Mouse (Mus musculus) thymus, postnatal 4 days (tissue): ENCODE measurements at regions not wholly inside any gene's neighbourhood (a gene's known extent, or its start where the extent isn't known, plus 50 kb on each side); places are given as distances from the start of the nearest gene placed in this dataset.
"Not testable (repeated sequence)": the region's sequence is repeated elsewhere in the genome, so short reads cannot be mapped to it uniquely, and the experiment has no call there.

ENCODE experiments used
- DNase-seq: peaks from one replicate; pipeline ENCODE4 v3.0.0; 2021

GRCm38 (mm10) chr3:39814814-39815213, 716.3 kb upstream of the Intu start:
- peak; percentile 48 for DNase-seq

DNA sequence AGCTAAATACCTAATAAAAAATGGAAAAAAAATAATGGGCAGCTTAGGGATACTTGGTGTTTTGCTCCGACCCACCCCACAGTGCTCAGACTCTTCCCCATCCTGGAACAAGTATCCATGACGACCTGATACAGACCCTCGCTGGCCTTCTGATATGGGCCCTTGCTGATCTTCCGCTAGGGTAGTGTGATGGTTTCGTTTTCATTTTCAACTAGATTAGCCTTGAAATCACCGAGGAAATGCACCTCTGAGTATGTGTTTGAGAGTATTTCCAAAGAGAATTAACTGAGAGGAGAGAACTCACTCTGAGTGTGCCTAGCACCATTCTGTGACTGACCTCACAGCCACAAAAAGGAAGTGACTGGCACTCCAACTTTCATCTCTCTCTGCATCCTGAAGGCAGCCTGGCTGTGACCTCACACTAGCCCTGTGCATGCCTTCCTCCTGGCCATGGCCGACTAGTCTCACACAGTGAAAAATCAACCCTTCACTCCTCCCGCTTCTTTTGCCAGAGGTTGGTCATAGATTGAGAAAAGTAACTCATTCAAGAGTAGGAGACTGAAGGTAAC, 700.5 kb upstream of the Intu start:
- DNase-seq: no peak

DNA sequence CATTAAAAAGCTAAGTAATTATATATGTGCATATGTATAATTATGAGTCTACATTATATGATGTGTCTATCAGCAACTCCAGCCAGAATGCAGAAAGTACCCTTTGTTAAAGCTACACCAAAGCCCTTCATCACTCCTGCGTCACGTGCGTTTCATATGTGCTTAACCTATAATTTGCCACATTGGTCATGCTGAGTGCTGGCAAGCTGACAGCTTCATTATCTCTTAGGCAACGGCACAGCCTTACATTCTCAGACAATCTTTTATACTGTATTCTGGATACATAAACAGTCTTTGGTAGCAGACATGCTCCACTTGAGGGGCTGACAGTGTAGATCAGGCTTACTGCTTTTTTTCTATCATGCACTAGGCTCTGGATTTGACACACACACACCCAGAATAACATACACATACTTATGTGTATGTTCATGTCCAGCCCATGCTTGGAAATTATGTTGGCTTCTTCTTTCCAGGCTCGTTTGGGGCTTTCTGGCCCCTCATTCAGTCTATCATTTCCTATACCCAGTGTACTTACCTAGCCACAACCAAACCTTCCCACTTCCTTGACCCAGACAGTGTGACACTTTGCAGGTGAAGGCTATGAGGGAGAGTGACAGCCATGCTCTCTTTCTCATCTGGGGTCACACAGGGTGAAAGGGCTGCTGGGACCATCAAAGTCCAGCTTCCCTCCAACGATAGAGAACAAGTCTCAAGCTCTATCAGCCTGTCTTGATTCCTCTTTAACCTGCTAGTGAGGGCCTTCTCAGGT, 692.5 kb upstream of the Intu start:
- DNase-seq: no peak

- no peak for DNase-seq
These were observed 690.1 kb upstream of the Intu start for GRCm38 (mm10) chr3:39840946-39841345.

GRCm38 (mm10) chr3:39845123-39845522, 686.0 kb upstream of the Intu start:
- DNase-seq: no peak

DNA sequence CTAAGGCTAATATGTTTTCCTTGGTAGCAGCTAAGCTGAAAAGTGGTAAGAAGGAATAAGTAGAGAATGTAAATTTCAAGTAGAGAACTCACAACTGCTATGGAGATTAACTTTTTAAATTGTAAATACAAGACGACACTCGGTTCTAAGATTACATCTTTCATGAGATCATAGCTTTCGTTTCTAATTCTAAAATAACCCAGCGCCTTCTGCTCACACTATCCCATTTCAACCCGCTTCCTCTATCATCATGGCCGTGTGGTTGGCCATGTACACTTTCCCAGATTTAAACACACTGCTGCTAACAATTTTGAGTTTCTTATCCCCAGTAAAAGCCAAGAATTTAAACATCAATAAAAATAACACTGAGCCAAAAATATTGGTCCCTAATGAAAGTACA, 682.3 kb upstream of the Intu start:
- no peak for DNase-seq

DNA sequence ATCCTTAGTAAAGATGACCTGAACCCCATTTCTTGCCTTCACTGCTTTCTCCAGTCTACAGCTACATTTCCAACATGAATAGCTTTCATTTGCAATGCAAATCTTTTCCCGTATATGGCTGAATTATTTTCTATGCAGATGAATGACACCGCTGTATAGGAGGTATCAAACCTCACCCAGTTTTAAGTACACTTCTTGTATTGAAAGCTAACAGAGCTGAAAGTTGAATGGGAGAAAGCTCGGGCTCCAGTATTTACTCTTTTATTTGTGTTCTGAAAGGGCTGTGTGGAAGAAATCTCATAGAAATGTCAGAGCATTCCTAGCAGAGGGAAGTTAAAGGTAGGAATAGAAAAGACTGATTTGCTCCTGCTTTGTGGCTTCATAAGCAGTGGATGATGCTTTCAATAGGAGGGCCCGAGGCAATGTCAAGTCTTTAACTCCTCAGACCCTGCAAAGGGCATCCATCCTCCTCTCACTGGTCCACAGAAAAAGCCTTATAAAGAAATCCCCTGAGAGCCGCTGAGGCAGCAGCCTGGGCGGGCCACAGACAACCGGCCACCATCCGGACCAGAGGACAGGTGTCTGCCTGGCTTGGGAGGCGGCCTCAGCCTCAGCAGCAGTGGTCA, 673.8 kb upstream of the Intu start:
- no peak for DNase-seq

GRCm38 (mm10) chr3:39876046-39876445, 655.0 kb upstream of the Intu start:
- DNase-seq: not testable (repeated sequence)

DNA sequence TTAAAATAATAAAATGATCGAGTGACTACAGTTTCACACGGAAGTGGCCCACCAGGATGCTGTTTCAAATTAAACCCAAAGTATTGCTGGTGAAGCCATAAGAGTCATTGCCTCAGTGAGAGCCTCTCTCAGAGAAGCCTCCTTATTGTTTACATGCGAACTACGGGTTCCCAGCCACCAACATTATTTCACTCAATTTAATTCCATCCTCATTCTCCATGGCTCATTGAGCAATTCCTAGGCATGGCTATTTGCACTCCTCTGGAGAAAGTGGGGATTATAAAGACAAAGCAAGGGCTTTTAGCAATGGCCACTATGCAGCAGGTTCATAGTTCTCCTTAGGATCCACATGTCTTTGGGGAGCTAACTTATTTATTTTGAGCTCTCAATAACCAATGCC, 646.7 kb upstream of the Intu start:
- no peak for DNase-seq

DNA sequence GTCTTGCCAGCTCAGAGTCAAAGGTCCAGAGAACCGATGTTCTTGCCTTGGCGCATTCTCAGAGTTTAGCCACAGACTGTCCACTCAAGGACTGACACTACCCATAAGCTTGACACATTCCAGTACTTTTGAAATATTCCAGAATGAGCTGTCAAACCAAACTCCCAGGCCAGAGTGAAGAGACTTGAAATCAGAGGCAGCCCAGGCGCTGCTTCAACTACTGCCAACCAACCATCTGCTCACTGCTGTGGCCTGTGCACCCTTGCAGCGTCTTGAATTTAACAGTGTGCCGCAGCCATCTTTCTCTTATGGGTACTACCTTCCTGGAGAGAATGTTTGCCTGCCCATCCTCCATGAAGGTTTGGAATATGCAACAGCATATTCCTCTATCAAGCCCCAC, 642.7 kb upstream of the Intu start:
- no peak for DNase-seq

DNA sequence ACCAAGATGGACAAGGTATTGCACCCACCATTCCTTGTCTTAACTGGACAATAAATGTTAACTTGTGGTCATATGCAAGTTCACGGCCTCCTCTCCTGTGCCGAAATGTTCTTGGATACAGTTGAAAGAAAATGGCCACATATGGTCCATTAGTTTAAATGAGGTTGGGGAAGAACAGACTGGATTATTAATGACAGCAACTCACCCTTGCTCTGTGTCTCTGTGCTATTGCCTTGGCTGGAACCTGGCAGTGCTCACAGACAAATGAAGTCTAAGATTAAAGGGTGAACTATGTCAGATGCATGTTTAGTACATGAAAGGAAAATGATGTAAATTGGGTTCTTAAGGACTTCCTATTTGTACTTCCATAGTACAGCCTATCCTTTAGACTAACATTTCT, 641.9 kb upstream of the Intu start:
- no peak for DNase-seq

GRCm38 (mm10) chr3:39898961-39899360, 632.1 kb upstream of the Intu start:
- DNase-seq: no peak

- DNase-seq: no peak
These were observed 630.9 kb upstream of the Intu start for GRCm38 (mm10) chr3:39900207-39900606.

- no peak for DNase-seq
These were observed 626.7 kb upstream of the Intu start for GRCm38 (mm10) chr3:39904377-39904776.

- DNase-seq: no peak
These were observed 622.3 kb upstream of the Intu start for GRCm38 (mm10) chr3:39908676-39909362.

- DNase-seq: no peak
These were observed 621.4 kb upstream of the Intu start for GRCm38 (mm10) chr3:39909642-39910041.

DNA sequence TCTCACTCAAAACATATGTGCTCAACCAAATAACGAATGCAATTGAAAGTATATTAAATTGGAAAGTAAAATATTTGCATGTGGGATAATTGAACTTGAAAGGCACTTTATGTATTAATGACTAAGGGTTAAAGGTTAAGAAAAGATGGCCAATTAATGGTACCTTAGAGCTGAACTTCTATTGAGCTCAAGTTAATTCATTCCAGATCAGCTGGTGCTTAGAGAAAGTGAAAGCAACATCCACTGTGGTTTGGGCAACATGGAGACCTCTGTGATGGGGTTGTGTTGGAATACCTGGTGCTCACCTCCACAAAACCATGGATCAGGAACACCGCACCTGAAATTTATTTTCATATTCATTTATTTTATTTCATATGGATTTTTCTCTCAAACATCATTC, 612.5 kb upstream of the Intu start:
- DNase-seq: no peak

GRCm38 (mm10) chr3:39925436-39925835, 605.6 kb upstream of the Intu start:
- no peak for DNase-seq

- DNase-seq: no peak
These were observed 602.7 kb upstream of the Intu start for GRCm38 (mm10) chr3:39928421-39928820.

- DNase-seq: no peak
These were observed 597.7 kb upstream of the Intu start for GRCm38 (mm10) chr3:39933372-39933771.

GRCm38 (mm10) chr3:39937719-39938278, 593.3 kb upstream of the Intu start:
- no peak for DNase-seq

GRCm38 (mm10) chr3:39944581-39944980, 586.5 kb upstream of the Intu start:
- DNase-seq: no peak

GRCm38 (mm10) chr3:39952103-39952502, 579.0 kb upstream of the Intu start:
- no peak for DNase-seq
